Mouse (Mus musculus) testis, adult 2 months (tissue): ENCODE data around the gene Fam20c.

ENCODE experiments used
- CTCF ChIP-seq: fragments of 200-500 bp; IDR thresholded peaks from 2 replicates; pipeline ENCODE4 v1.5.1; 2012; ENCODE audit warnings: low read depth, mild to moderate bottlenecking, inconsistent platforms, low read length, moderate library complexity; ENCODE audit not compliant: control insufficient read depth, insufficient read depth, insufficient replicate concordance
- POLR2A ChIP-seq: fragments of 200-500 bp; IDR thresholded peaks from 2 replicates; pipeline ENCODE4 v1.6.1; 2012; ENCODE audit warnings: low read depth, mild to moderate bottlenecking, inconsistent platforms, low read length, moderate library complexity; ENCODE audit not compliant: control insufficient read depth

GRCm38 (mm10) chr5:138758533-138758932 lies 4.2 kb downstream of the Fam20c start:
- TF ChIP-seq POLR2A (no peak), CTCF (no peak)
